Mouse (Mus musculus) lung, postnatal 0 days (tissue): ENCODE measurements around the gene Gm42674.

Experiments
- CTCF ChIP-seq: IDR thresholded peaks from 2 replicates; pipeline ENCODE4 v1.5.1; 2016; ENCODE audit warnings: antibody characterized with exemption, mild to moderate bottlenecking
- EP300 ChIP-seq: IDR thresholded peaks from 2 replicates; pipeline ENCODE4 v1.6.1; 2016; ENCODE audit warnings: antibody characterized with exemption, mild to moderate bottlenecking, control low read depth

- TF ChIP-seq CTCF, result no peak
- TF ChIP-seq EP300, result no peak
Observed at GRCm38 (mm10) chr3:90597736-90598135, 4.0 kb upstream of the Gm42674 start.
